Mouse (Mus musculus): ENCODE measurements at regions not wholly inside any gene's neighbourhood (a gene's known extent, or its start where the extent isn't known, plus 50 kb on each side); places are given as distances from the start of the nearest gene placed in this dataset.

DNA sequence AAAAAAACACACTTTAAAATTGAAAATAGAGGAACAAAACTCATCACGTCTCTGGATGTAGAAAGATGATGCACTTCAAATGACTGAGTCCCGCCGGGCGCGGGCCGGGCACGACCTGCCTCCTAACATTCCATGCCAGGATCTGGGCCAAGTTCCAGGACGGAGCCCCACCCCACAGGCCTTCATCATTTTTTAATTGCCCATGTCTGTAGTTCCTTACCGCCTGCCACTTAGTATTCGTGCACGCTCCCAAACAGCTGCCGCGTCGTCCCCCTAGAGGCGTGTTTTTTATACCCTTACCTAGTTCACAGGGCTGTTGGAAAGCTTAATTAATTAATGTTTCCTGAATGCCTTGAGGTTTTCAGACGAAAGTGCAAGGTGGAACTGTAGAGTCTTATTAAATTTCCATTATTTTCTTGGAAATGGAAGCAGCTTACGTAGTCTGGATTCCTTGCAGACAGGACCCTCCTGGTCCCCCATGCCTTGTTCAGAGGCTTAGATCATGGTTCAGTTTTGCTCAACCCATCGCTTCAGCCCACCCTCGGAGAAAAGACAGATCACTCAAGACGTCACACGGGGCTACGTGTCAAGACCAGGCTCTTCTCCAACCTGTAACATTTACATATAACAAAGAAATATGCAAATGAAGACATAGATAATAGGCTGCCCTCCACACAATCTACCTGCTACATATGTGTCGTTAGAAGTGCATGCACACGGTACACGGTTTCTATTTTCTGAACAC lies 81.0 kb downstream of the Barhl2 start:
- TF ChIP-seq CTCF (IDR thresholded peaks at IDR 0.05; ENCODE audit: borderline replicate concordance, extremely low read depth, insufficient read depth, insufficient read length) = peak; percentile 40; the same call in 1 of the 2 replicates
- no peak for TF ChIP-seq POLR2A (IDR thresholded peaks at IDR 0.05; ENCODE audit: borderline replicate concordance, extremely low read depth, insufficient read depth, insufficient read length, poor library complexity, severe bottlenecking)
